Mouse (Mus musculus): Measurements from ENCODE around the gene Gpx2.

DNA sequence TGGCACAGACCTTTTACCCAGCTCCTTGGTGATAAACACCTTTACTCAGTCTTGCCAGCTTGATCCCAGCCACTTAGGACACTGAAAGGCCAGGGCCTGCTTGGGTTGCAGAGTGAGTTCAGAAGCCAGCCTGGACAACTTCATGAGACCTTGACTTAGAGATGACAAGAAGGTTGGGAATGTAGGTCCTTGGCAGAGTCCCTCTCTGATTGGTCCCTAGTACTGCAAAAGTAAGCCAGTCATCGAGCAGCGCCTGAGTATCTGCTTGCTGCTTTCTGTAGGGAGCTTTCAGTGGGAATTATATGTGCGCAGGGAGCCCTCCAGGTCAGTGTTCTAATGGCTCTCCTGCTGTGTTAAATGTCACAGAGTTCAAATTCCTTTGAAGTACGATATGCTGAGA lies 20.2 kb downstream of the Gpx2 start:
- TF ChIP-seq CTCF (IDR thresholded peaks at IDR 0.05; ENCODE audit: low read depth, low read length) = no peak
- TF ChIP-seq POLR2A (IDR thresholded peaks at IDR 0.05; ENCODE audit: extremely low read depth, insufficient read depth, low read length) = no peak

All from liver, adult 2 months (tissue).